Mouse (Mus musculus) cerebellum, adult 8-10 months (tissue): ENCODE data around the gene Prr27.

Experiments
- DNase-seq: peaks from one replicate; pipeline ENCODE4 v3.0.0; 2022

Gene Prr27

DNA sequence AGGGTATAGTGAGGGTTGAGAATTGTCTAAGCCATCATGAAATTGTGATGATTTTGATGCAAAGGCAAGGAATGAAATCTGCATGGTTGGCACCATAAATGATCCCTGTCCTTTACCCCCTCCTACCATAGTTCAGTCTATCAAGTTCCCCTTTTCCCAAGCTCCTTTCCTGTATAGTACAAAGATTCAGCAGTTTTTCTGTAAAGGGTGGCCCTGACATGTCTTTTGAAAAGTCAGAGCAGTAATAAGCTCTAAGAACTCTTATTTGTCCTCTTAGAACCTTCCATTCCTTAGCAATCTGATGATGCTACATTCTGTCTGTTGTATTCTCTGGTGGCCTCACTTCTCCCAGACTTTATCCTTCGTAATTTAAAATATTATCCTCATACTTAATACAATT, at the start of gene Prr27:
Gene Prr27 (plus strand): TSS at position 301 of the 400 bp plus-strand sequence.
- DNase-seq, result no peak

DNA sequence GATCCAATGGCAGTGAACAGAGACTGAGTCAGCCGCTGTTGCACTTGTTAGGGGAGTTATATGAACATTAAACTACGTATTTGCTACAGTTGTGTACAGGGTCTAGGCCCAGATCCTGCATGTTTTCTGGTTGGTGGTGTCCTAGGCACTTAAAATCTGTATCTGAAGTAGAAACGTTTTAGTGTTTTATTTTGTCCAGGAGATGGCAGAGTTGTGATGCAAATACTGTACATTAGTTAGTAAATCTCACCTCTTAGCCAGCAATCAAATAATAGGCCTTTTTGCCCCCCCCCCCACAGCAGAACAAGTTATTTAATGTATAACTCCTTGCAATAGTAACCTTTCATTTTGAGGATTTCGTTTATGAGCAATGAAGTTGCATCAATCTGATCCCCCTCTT, 42.8 kb upstream of the Prr27 start:
- DNase-seq, result no peak

DNA sequence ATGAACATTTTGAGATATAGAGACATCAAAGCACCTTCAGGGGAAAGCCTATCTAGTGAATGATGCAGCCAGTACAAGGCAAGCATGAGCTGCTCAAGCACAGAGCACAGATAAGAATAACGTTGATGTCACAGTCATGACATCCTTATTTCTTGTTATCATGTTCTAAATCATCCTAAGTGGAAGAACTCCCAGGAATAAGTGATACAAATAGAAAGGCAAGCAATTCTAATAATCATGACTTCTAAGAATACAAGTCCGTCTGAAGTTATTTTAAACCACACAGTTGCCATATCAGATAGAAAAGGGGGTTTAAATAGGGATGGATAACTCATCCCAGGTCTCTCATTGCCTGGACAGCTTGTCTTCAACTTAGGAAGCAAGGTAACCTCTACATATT, 17.7 kb upstream of the Prr27 start, which contains the start of gene Csn1s2b:
Gene Csn1s2b (plus strand): TSS at position 301 of the 400 bp plus-strand sequence.
- no peak for DNase-seq

DNA sequence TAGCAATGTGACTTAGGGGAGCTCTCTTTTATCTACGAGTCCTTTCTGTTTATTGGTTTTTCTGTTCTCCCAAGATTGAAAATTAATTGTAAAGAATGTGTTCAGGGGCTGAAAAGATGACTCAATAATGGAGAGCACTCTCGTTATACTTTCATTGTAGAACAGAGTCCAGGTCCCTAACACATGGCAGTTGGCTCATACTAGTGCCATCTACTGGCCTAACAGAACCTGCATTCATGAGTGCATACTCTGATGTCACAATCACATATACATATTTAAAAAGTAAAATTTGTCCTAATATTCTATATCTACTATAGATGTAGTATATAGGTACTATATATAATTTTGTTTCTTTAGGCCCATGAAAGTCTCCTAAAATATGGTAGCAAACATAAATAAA, 16.2 kb upstream of the Prr27 start:
- DNase-seq, result no peak

DNA sequence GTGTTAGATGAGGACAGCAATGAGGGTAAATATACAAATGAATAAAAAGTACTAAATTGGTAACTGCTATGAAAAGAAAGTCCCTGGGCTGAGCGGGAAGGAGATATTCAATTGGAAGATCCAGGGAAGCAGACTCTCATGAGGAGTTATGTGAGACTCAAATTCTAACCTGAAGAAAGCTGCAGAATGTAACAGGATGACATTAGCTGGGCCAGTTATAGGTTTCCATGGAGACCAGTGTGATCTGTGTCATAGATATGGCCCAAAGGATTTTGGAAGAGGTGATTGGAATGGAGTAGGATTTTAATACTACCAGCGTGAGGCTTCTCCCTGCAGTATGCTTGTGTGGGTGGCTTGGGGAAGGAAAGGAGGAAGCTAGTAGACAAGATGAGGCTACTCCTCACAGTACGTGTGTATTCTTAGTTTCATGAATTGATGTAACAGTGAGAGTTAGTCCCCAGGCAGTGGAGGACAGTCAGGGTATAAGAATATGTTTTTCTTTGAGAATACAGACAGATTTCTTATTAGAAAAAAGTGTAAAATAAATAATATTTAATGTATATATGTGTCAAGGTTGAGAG, 29.7 kb downstream of the Prr27 start:
- DNase-seq, result no peak

DNA sequence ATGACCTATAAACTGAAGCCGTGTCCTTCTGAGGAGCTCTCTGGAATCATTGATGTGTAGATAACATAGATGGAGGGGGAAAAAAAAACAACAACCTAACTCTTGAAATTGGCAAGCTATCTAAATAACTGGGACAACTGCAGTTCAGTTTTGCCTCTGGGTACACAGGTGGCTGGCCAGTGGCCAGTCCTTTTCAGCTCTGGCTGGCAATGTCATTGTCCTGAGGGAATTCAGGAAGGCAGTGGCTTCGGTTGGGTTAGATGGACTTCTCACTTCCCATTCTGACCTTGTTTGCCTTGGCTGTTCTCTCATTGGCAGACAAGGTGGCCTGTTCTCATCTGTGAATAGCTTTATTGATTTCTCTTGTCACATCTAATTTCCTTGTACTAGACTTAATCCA, 44.6 kb downstream of the Prr27 start:
- peak; percentile 5 for DNase-seq

DNA sequence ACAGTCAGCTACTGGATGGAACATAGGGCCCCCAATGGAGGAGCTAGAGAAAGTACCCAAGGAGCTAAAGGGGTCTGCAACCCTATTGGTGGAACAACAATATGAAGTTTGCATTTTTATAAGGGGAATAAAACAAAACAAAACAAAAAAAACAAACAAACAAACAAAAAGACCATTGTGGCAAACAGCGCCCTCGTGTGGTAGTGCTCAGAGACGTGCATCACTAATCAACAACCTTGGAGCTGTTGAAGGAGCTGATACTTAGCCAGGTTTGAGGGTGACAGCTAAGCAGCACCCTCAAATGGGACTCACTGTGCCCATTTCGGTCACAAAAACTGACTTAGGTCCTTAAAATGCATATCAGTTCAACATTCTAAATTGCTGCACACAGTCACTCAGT, 45.9 kb downstream of the Prr27 start:
- DNase-seq, result no peak

DNA sequence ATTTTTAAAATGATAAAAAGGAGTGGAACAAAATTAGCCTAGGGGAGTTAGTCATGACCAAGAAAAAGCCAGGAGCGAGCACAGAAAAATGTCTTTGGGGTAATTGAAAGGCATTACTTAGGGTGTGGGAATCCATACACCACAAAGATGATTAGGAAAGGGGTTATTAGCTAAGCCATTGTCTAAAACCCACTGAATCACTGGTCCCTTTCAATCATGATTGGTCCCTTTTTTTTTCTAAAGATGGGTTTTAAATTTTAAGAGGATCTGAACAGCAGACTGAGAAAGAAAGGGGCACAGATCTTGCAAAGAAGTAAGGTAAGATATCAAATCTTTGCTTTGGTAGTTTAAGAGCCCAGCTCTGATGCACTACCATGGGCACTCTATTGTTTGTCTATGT, 59.2 kb downstream of the Prr27 start, which contains the start of gene Odam:
Gene Odam (plus strand): TSS at position 301 of the 400 bp plus-strand sequence.
- no peak for DNase-seq
